Mouse (Mus musculus) CD8-positive naive resting alpha-beta T cell, adult 57 days (primary cell): Measurements from ENCODE around the gene Vmn1r19. TPM values are rescaled to one million over a fixed set of nuclear protein-coding genes. Genes with fewer than 3 reads are reported as not detected.

Source experiments
- total RNA-seq: library from RNA; stranded (reverse); gene quantifications from one replicate; pipeline ENCODE4 v1.2.4, GENCODE M21; 2023

The Vmn1r19 gene
- total RNA-seq, result not detected

DNA sequence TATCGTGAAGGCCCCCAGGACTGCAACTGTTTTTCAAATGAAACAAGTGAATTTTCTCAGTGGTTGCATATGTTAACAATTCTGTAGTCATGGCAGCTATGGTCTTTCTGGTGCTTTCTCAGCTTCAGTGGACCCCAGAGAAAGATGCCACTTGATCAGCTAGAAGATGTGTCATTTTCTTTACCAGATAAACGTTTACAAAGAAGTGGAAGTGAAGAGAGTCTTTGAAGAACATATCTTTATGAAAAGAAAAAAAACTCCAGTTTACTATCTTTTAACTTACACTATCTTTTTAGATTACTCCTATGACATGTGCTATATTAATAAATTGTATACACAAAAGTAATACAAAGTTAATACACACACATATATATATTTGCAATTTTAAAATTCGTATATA is at the start of gene Vmn1r19:
Gene Vmn1r19, plus strand, starts transcription at position 301 of the 400 bp plus-strand sequence.

GRCm38 (mm10) chr6:57363627-57364026 is 40.0 kb upstream of the Vmn1r19 start, which contains the start of gene Vmn1r17:
Gene Vmn1r17 (minus strand): TSS chr6:57363727.

DNA sequence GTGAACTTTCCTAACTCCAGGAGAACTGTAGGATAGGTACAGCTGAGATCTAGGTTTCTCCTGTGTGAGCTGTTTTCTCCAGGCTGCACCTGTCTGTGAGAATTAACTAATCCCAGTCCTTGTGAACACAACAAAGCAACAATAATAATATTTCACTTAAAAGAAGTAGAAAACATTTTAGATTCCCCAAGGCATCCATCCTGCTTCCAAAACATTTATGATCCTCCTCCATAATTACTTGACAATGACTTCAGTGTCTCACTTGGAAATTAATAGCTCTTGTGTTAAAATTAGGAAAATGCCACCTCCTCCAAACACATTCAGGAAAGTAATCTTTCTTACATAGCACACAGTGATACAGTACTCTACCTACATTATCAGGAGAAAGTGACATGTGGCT is 7.9 kb upstream of the Vmn1r19 start, which contains the start of gene Vmn1r18:
Gene Vmn1r18, minus strand, starts transcription at position 101 of the 400 bp plus-strand sequence.

GRCm38 (mm10) chr6:57428630-57429029 is 25.1 kb downstream of the Vmn1r19 start, which contains the start of gene Vmn1r20:
Gene Vmn1r20 (plus strand): TSS chr6:57428930.

Other genes starting within 250 kb of the Vmn1r19 start
- gene Vmn1r12, start 246.9 kb upstream of the Vmn1r19 start, total RNA-seq, result 0.06 TPM
- not detected for gene Vmn1r13, start 200.5 kb upstream of the Vmn1r19 start, total RNA-seq
- not detected for gene Vmn1r14, start 172.1 kb upstream of the Vmn1r19 start, total RNA-seq
- gene Vmn1r15, start 145.8 kb upstream of the Vmn1r19 start, total RNA-seq, result not detected
- gene Vmn1r16, start 74.3 kb upstream of the Vmn1r19 start, total RNA-seq, result not detected
- not detected for gene Vmn1r17, start 40.1 kb upstream of the Vmn1r19 start, total RNA-seq
- gene Vmn1r18, start 8.0 kb upstream of the Vmn1r19 start, total RNA-seq, result not detected
- gene Vmn1r20, start 25.1 kb downstream of the Vmn1r19 start, total RNA-seq, result not detected
- 35.1 TPM for gene Ppm1k, start 131.7 kb downstream of the Vmn1r19 start, total RNA-seq
- 46.4 TPM for gene Herc6, start 177.2 kb downstream of the Vmn1r19 start, total RNA-seq